Mouse (Mus musculus) embryonic facial prominence, embryonic 13.5 days (tissue): ENCODE data around the gene Piwil4. TPM values are rescaled to one million over a fixed set of nuclear protein-coding genes. Genes with fewer than 3 reads are reported as not detected.

Source experiments
- ATAC-seq: fragments of 200-750 bp; cut with Nextera tagmentation; 2 replicates; pipeline ENCODE4 v1.8.0; 2017; ENCODE audit warnings: low read depth; ENCODE audit not compliant: insufficient number of reproducible peaks, insufficient read depth, low FRiP score, low TSS enrichment
- H3K27ac ChIP-seq: fragments of 300-500 bp; sonication (generic); 2 replicates; pipeline ENCODE4 v1.5.1; 2015; ENCODE audit warnings: moderate library complexity, mild to moderate bottlenecking, inconsistent platforms
- H3K27me3 ChIP-seq: fragments of 300-500 bp; sonication (generic); 2 replicates; pipeline ENCODE4 v1.6.1; 2015; ENCODE audit warnings: mild to moderate bottlenecking, inconsistent platforms
- H3K36me3 ChIP-seq: fragments of 300-500 bp; sonication (generic); 2 replicates; pipeline ENCODE4 v1.6.1; 2015; ENCODE audit warnings: mild to moderate bottlenecking, inconsistent platforms
- H3K4me1 ChIP-seq: fragments of 300-500 bp; sonication (generic); 2 replicates; pipeline ENCODE4 v1.6.1; 2015; ENCODE audit warnings: inconsistent platforms
- H3K4me2 ChIP-seq: fragments of 300-500 bp; sonication (generic); 2 replicates; pipeline ENCODE4 v1.6.1; 2015; ENCODE audit warnings: moderate library complexity, mild to moderate bottlenecking, inconsistent platforms
- H3K4me3 ChIP-seq: fragments of 300-500 bp; sonication (generic); 2 replicates; pipeline ENCODE4 v1.5.1; 2015; ENCODE audit warnings: mild to moderate bottlenecking, inconsistent platforms
- H3K9ac ChIP-seq: fragments of 300-500 bp; sonication (generic); 2 replicates; pipeline ENCODE4 v1.6.1; 2015; ENCODE audit warnings: mild to moderate bottlenecking, inconsistent platforms
- H3K9me3 ChIP-seq: fragments of 300-500 bp; sonication (generic); 2 replicates; pipeline ENCODE4 v1.6.1; 2016; ENCODE audit warnings: inconsistent platforms
- WGBS: fragments of 180-500 bp; shearing (Covaris S2); methylation state at CpG from one replicate; pipeline ENCODE4 v1.1.7; 2015; ENCODE audit warnings: mixed read lengths; 5-methylcytosine and 5-hydroxymethylcytosine counted together
- polyA plus RNA-seq: library from polyadenylated mRNA; unstranded; fragments of >200 nt; fragmentation: Nextera tagmentation; extraction: Ambion mirVana; gene quantifications from 2 replicates; pipeline ENCODE4 v1.2.1, GENCODE M21; 2015

Gene Piwil4
- polyA plus RNA-seq, 1 experiment from 2014 or later, result not detected

DNA sequence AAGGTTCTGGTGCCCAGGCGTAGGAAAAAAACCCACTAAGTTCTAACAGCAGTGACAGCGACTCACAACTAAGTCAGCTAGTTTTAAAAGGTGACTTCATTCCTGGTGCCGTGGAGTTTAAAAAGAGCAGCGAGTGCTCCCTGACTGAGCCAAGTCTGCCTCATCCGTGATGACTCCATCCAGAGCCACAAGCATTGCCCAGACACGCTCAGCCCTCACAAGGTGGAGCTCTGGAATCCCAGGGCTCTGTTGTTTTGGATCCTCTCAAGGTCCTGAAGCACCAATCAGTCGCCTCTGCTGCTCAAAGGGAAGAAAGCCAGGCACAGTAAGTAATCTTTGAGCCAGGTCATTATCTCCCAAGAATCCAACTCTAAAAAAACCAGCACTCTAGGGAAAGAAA lies 77.7 kb downstream of the Piwil4 start:
- Histone ChIP-seq H3K4me2 (peak overlapping the region; percentile 30; the same call in 1 of the 2 replicates), H3K27me3 (no peaks in the 10 kb centered on the region), H3K27ac (peak overlapping the region; percentile 86), H3K4me3 (no peak overlapping the region), H3K9ac (peak overlapping the region; percentile 32), H3K9me3 (no peaks in the 10 kb centered on the region), H3K4me1 (0 out of 2 replicates have a peak, but pooled peaks cover 3% of the 10 kb centered on the region), H3K36me3 (no peaks in the 10 kb centered on the region)
- 67% methylated on average over 7 of the region's 7 CpGs for WGBS
- ATAC-seq, result peak; percentile 77; the same call in 1 of the 2 replicates

GRCm38 (mm10) chr9:14662138-14662537 lies 78.4 kb downstream of the Piwil4 start:
- Histone ChIP-seq H3K36me3 (no peaks in the 10 kb centered on the region), H3K27me3 (no peaks in the 10 kb centered on the region), H3K27ac (peak overlapping the region; percentile 86), H3K9me3 (no peaks in the 10 kb centered on the region), H3K4me1 (0 out of 2 replicates have a peak, but pooled peaks cover 3% of the 10 kb centered on the region), H3K4me3 (0 out of 2 replicates have a peak overlapping the region, but pooled peaks have one; percentile 13), H3K9ac (peak overlapping the region; percentile 32; the same call in 1 of the 2 replicates), H3K4me2 (peak overlapping the region; percentile 30; the same call in 1 of the 2 replicates)
- 0 out of 2 replicates have a peak, but pooled peaks have one; percentile 23 for ATAC-seq
- 81% methylated on average over 9 of the region's 9 CpGs for WGBS

DNA sequence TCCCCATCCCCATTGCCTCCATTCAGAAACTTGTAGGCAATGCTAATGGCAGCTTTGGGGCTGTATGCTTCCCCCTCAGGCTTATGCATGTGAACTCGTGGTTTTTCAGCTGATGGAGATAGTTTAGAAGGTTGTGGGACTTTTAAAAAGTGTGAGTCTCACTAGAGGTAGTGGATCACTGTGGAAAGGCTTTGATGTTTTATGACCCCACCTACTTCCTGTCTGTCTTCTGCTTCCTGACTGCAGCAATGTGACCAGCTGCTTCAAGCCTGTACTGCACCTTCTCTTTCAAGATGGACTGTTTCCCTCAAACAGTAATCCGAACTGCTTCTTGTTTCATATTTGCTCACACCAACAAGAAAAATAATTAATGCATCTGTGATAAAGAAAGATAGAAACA lies 82.6 kb downstream of the Piwil4 start:
- no peak for ATAC-seq
- Histone ChIP-seq H3K4me3 (no peak overlapping the region), H3K9me3 (no peaks in the 10 kb centered on the region), H3K9ac (no peak overlapping the region), H3K4me1 (0 out of 2 replicates have a peak, but pooled peaks cover 3% of the 10 kb centered on the region), H3K27ac (no peak overlapping the region), H3K4me2 (no peak overlapping the region), H3K36me3 (no peaks in the 10 kb centered on the region), H3K27me3 (no peaks in the 10 kb centered on the region)
- WGBS, result 46% methylated on average over 2 of the region's 2 CpGs

DNA sequence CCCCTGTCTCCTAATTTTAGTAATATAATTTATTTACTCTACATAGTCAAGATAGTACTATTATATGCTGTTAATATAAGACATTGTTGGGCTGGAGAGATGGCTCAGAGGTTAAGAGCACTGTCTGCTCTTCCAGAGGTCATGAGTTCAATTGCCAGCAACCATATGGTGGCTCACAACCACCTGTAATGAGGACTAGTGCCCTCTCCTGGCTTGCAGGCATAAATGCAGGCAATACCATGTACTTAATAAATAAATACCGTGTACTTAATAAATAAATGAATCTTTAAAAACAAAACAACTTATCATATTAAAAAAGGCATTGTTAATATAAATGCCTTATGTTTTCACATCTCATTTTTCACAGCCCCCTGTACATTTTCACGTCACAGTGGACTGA lies 86.5 kb downstream of the Piwil4 start:
- Histone ChIP-seq H3K36me3 (no peaks in the 10 kb centered on the region), H3K9me3 (no peaks in the 10 kb centered on the region), H3K27me3 (no peaks in the 10 kb centered on the region), H3K9ac (no peak overlapping the region), H3K27ac (no peak overlapping the region), H3K4me1 (0 out of 2 replicates have a peak, but pooled peaks cover 3% of the 10 kb centered on the region), H3K4me3 (no peak overlapping the region), H3K4me2 (no peak overlapping the region)
- WGBS, result 81% methylated on average over 2 of the region's 2 CpGs
- no peak for ATAC-seq

DNA sequence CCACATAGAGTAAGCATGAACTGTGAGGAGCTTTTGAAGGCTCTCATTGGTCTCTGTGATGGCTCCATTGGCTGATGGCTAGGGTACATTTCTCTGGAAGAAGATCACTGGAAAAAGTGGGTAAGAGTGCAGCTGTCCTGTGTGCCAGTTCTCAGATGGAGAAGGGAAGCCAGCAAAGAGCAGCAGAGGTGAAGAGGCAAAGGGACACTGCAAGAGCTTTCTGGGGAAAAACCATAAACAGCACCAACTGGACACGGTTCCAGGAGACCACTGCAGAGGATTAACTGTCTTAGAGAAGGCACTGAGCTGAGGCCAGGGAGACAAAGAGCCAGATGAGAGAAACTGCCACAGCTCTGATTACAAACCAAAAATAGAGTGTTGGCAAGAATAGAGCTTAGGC lies 87.8 kb downstream of the Piwil4 start:
- 76% methylated on average over 1 of the region's 1 CpGs for WGBS
- no peak for ATAC-seq
- Histone ChIP-seq H3K4me1 (no peaks in the 10 kb centered on the region), H3K9me3 (no peaks in the 10 kb centered on the region), H3K4me3 (no peak overlapping the region), H3K27ac (no peak overlapping the region), H3K9ac (no peak overlapping the region), H3K36me3 (no peaks in the 10 kb centered on the region), H3K4me2 (no peak overlapping the region), H3K27me3 (no peaks in the 10 kb centered on the region)

GRCm38 (mm10) chr9:14647849-14648248 lies 92.7 kb downstream of the Piwil4 start:
- H3K27me3 ChIP-seq, result no peaks in the 10 kb centered on the region
- 88% methylated on average over 8 of the region's 8 CpGs for WGBS
- H3K4me2 ChIP-seq, result no peak overlapping the region
- no peaks in the 10 kb centered on the region for H3K36me3 ChIP-seq
- no peaks in the 10 kb centered on the region for H3K9me3 ChIP-seq
- peaks cover 8% of the 10 kb centered on the region for H3K4me1 ChIP-seq
- H3K27ac ChIP-seq, result no peak overlapping the region
- no peak for ATAC-seq
- H3K4me3 ChIP-seq, result no peak overlapping the region
- H3K9ac ChIP-seq, result no peak overlapping the region

GRCm38 (mm10) chr9:14646641-14647040 lies 93.9 kb downstream of the Piwil4 start:
- H3K27me3 ChIP-seq, result no peaks in the 10 kb centered on the region
- no peak overlapping the region for H3K4me3 ChIP-seq
- WGBS, result 95% methylated on average over 1 of the region's 1 CpGs
- no peaks in the 10 kb centered on the region for H3K36me3 ChIP-seq
- no peak overlapping the region for H3K27ac ChIP-seq
- no peaks in the 10 kb centered on the region for H3K9me3 ChIP-seq
- H3K4me1 ChIP-seq, result peaks cover 20% of the 10 kb centered on the region
- no peak overlapping the region for H3K4me2 ChIP-seq
- ATAC-seq, result no peak
- H3K9ac ChIP-seq, result no peak overlapping the region

Other genes starting within 250 kb of the Piwil4 start
- 0.41 and 0.56 TPM in 2 replicates for gene Kdm4d, start 240.3 kb downstream of the Piwil4 start, polyA plus RNA-seq
- 170 and 176 TPM in 2 replicates for gene Cwc15, start 240.1 kb downstream of the Piwil4 start, polyA plus RNA-seq
- 35.4 and 35.5 TPM in 2 replicates for gene Amotl1, start 95.7 kb downstream of the Piwil4 start, polyA plus RNA-seq
- 2.0 and 2.7 TPM in 2 replicates for gene Fut4, start 11.7 kb upstream of the Piwil4 start, polyA plus RNA-seq
- 0.77 TPM in 1 of 2 replicates, not detected in the other for gene 1700012B09Rik, start 30.3 kb upstream of the Piwil4 start, polyA plus RNA-seq
- 27.9 and 29.2 TPM in 2 replicates for gene Mre11a, start 43.9 kb upstream of the Piwil4 start, polyA plus RNA-seq
- gene Ankrd49, start 44.1 kb upstream of the Piwil4 start, polyA plus RNA-seq, result 51.5 and 52.0 TPM in 2 replicates
- gene Gpr83, start 119.5 kb upstream of the Piwil4 start, polyA plus RNA-seq, result 0.19 and 0.27 TPM in 2 replicates
- 0.44 TPM in 1 of 2 replicates, not detected in the other for gene Izumo1r, start 163.2 kb upstream of the Piwil4 start, polyA plus RNA-seq